Mouse (Mus musculus) hindbrain, embryonic 13.5 days (tissue): ENCODE data around the gene Nfib. TPM values are rescaled to one million over a fixed set of nuclear protein-coding genes. Genes with fewer than 3 reads are reported as not detected.

Source experiments
- ATAC-seq: fragments of 200-750 bp; cut with Nextera tagmentation; 2 replicates; pipeline ENCODE4 v1.8.0; 2017; ENCODE audit warnings: moderate TSS enrichment; ENCODE audit not compliant: low FRiP score
- H3K27ac ChIP-seq: fragments of 300-500 bp; sonication (generic); 2 replicates; pipeline ENCODE4 v1.5.1; 2015; ENCODE audit warnings: inconsistent platforms, mild to moderate bottlenecking, moderate library complexity
- H3K27me3 ChIP-seq: fragments of 300-500 bp; sonication (generic); 2 replicates; pipeline ENCODE4 v1.6.1; 2015; ENCODE audit warnings: mild to moderate bottlenecking, inconsistent platforms
- H3K36me3 ChIP-seq: fragments of 300-500 bp; sonication (generic); 2 replicates; pipeline ENCODE4 v1.6.1; 2015; ENCODE audit warnings: mild to moderate bottlenecking, inconsistent platforms
- H3K4me1 ChIP-seq: fragments of 300-500 bp; sonication (generic); replicated peaks from 2 replicates; pipeline ENCODE4 v1.6.1; 2015; ENCODE audit warnings: inconsistent platforms
- H3K4me2 ChIP-seq: fragments of 300-500 bp; sonication (generic); 2 replicates; pipeline ENCODE4 v1.6.1; 2015; ENCODE audit warnings: inconsistent platforms, mild to moderate bottlenecking, moderate library complexity
- H3K4me3 ChIP-seq: fragments of 300-500 bp; sonication (generic); 2 replicates; pipeline ENCODE4 v1.5.1; 2015; ENCODE audit warnings: mild to moderate bottlenecking, inconsistent platforms
- H3K9ac ChIP-seq: fragments of 300-500 bp; sonication (generic); 2 replicates; pipeline ENCODE4 v1.6.1; 2015; ENCODE audit warnings: mild to moderate bottlenecking, inconsistent platforms
- H3K9me3 ChIP-seq: fragments of 300-500 bp; sonication (generic); 2 replicates; pipeline ENCODE4 v1.6.1; 2016; ENCODE audit warnings: inconsistent platforms
- WGBS: fragments of 180-500 bp; shearing (Covaris S2); methylation state at CpG from one replicate; pipeline ENCODE4 v1.1.7; 2015; 5-methylcytosine and 5-hydroxymethylcytosine counted together
- polyA plus RNA-seq: library from polyadenylated mRNA; unstranded; fragments of >200 nt; fragmentation: Nextera tagmentation; extraction: Ambion mirVana; gene quantifications from 2 replicates; pipeline ENCODE4 v1.2.1, GENCODE M21; 2015

The Nfib gene
- polyA plus RNA-seq, 1 experiment from 2014 or later = 107 TPM

DNA sequence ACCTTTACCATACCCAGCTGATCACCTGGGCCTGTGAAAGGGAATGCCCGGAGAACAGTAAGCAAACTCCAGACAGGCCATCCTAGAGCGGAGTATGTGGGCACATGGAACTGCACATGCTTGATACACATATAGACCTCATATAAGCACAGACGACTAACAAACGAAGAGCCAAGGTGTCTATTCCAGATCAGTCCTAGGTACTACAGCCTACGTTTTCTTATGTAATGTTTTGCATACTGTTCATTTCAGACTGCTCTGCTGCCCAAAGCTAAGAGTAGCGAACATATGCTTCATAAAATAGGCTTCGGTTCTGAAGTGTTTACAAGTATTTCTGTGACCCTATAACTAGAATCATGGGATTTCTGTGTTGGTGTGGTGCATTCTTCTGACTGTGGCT is 386.2 kb downstream of the Nfib start:
- 84% methylated on average over 7 of the region's 7 CpGs for WGBS
- no peaks in the 10 kb centered on the region for H3K27me3 ChIP-seq

DNA sequence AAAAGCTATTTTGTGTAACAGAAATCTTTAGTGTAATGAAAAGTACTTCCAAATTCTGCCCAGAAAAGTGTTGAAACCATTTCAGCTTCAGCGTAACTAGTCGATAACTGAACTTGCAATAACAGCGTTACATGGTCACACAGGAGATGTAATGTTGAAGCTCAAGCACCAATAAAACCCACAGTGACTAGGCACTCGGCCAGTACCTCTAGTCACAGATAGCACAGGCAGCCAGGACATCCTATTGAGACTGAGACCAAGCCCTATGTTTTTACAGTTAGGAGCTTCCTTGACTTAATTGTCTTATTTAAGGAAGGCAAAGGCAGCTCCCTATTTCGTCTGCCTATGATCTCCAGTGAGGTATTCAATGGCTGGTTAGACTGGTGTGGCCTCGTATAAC is 389.4 kb downstream of the Nfib start:
- Histone ChIP-seq H3K9me3 (no peaks in the 10 kb centered on the region), H3K4me2 (no peak overlapping the region), H3K4me1 (peaks cover 4% of the 10 kb centered on the region; the same call in 1 of the 2 replicates), H3K27ac (no peak overlapping the region), H3K4me3 (no peak overlapping the region), H3K9ac (no peak overlapping the region), H3K36me3 (peaks cover 4% of the 10 kb centered on the region; the same call in 1 of the 2 replicates), H3K27me3 (no peaks in the 10 kb centered on the region)
- 85% methylated on average over 6 of the region's 6 CpGs for WGBS
- ATAC-seq = no peak

More for the DNA sequence above, 386.2 kb downstream of the Nfib start:
- Histone ChIP-seq H3K4me2 (no peak overlapping the region), H3K4me1 (peaks cover 4% of the 10 kb centered on the region; the same call in 1 of the 2 replicates), H3K9ac (no peak overlapping the region), H3K4me3 (no peak overlapping the region), H3K9me3 (no peaks in the 10 kb centered on the region), H3K36me3 (peaks cover 14% of the 10 kb centered on the region; the same call in 1 of the 2 replicates), H3K27ac (no peak overlapping the region)
- no peak for ATAC-seq

DNA sequence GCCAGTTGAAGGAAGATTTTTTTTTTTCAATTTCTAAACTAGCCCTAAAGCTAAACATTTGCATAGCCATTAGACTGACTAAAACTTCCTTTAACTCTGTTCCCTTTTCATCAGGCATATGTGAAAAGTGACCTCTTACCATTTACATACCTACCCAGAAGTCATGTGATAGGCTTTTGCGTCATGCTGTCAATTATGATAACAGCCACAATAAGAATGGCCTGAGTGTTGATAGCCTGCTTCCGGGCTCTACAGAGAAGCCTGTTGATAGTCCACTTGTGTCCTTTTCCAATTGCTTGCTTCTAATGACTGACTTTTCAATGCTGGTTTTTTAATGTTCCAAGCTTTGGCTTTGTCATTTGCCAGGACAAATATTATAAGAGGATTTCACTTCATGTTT is 389.8 kb downstream of the Nfib start:
- no peak overlapping the region for H3K9ac ChIP-seq
- no peak overlapping the region for H3K27ac ChIP-seq
- H3K4me3 ChIP-seq = no peak overlapping the region
- 77% methylated on average over 2 of the region's 2 CpGs for WGBS
- H3K4me1 ChIP-seq = peaks cover 4% of the 10 kb centered on the region; the same call in 1 of the 2 replicates
- no peak overlapping the region for H3K4me2 ChIP-seq
- no peaks in the 10 kb centered on the region for H3K9me3 ChIP-seq
- H3K36me3 ChIP-seq = peaks cover 4% of the 10 kb centered on the region; the same call in 1 of the 2 replicates
- no peak for ATAC-seq
- no peaks in the 10 kb centered on the region for H3K27me3 ChIP-seq

DNA sequence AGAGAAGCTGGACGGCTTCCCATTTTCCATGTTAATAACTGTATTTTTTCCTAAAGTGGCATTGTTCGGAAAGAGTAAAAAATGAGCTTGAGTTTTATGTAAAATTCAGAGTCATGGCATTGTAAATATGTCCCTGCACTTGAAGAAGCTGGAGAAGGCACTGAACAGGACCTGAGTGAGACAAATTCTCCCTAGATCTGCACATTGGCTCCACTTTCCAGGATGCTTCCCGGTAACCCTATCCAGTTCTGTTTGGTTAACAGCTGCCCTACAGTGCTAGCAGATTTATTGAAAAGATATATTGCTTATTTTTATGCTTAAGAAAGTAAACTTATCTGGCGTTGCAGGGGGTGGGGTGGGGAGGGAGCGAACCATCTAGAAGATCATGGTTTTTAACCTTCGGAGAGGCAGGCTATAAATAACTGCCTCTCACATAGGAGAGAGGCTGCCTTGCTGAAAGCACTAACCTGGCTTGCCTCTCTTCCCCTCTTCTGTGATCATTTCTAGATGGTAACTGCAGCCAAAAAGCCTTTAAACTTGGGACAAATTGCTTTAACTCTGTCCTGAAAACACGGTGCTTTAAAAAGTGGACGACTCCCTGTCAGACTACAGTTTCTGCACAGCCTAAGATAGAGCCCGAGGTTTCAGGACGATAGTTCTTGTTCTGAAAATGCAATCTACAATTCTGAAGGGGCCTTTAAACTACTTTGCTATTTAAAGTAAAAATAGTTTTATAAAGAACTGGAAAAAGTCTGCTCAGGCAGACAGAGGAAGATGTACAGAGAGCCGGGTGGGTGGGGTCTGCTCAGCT is 394.4 kb downstream of the Nfib start:
- 83% methylated on average over 11 of the region's 11 CpGs for WGBS
- H3K27ac ChIP-seq = no peak overlapping the region
- no peak overlapping the region for H3K9ac ChIP-seq
- H3K4me1 ChIP-seq = peaks cover 8% of the 10 kb centered on the region; the same call in 1 of the 2 replicates
- peaks cover 11% of the 10 kb centered on the region for H3K36me3 ChIP-seq
- no peaks in the 10 kb centered on the region for H3K27me3 ChIP-seq
- no peak for ATAC-seq
- no peak overlapping the region for H3K4me3 ChIP-seq
- H3K4me2 ChIP-seq = no peak overlapping the region
- H3K9me3 ChIP-seq = no peaks in the 10 kb centered on the region

DNA sequence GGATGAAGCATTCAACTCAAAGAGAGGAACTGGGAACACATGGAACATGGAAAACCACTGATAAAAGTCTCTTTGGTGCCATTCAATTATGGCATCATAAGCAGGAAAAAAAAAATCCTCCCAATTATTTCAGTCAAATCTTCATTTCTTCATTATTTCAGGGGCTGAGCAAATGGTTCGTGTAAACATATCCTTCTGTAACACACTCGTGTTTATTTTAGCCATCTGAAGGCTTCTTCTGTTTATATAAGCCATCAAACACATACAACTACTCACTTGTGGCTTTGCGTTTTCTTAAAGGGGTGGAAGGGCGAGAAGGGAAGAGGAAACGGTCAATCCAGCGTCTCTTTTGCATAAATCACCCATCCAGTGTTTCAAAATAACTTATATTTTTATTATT is 399.5 kb downstream of the Nfib start:
- Histone ChIP-seq H3K4me2 (no peak overlapping the region), H3K4me3 (no peak overlapping the region), H3K9me3 (no peaks in the 10 kb centered on the region), H3K36me3 (peaks cover 11% of the 10 kb centered on the region), H3K27me3 (no peaks in the 10 kb centered on the region), H3K4me1 (peaks cover 42% of the 10 kb centered on the region), H3K9ac (no peak overlapping the region), H3K27ac (peak overlapping the region; percentile 82)
- no peak for ATAC-seq
- 78% methylated on average over 6 of the region's 6 CpGs for WGBS

GRCm38 (mm10) chr4:82304148-82304871 is 401.2 kb downstream of the Nfib start:
- Histone ChIP-seq H3K36me3 (peaks cover 10% of the 10 kb centered on the region), H3K9ac (no peak overlapping the region), H3K4me1 (peaks cover 42% of the 10 kb centered on the region), H3K4me2 (peak overlapping the region; percentile 26; the same call in 1 of the 2 replicates), H3K27ac (peak overlapping the region; percentile 82), H3K4me3 (no peak overlapping the region), H3K9me3 (no peaks in the 10 kb centered on the region), H3K27me3 (no peaks in the 10 kb centered on the region)
- WGBS = 4% methylated on average over 17 of the region's 17 CpGs
- ATAC-seq = peak; percentile 62

GRCm38 (mm10) chr4:82303362-82303900 is 402.1 kb downstream of the Nfib start:
- Histone ChIP-seq H3K27ac (peak overlapping the region; percentile 68), H3K9ac (no peak overlapping the region), H3K4me1 (peaks cover 42% of the 10 kb centered on the region), H3K4me3 (no peak overlapping the region), H3K9me3 (no peaks in the 10 kb centered on the region), H3K36me3 (peaks cover 6% of the 10 kb centered on the region; the same call in 1 of the 2 replicates), H3K4me2 (no peak overlapping the region), H3K27me3 (no peaks in the 10 kb centered on the region)
- peak; percentile 43; the same call in 1 of the 2 replicates for ATAC-seq
- WGBS = 17% methylated on average over 3 of the region's 3 CpGs

GRCm38 (mm10) chr4:82302901-82303300 is 402.6 kb downstream of the Nfib start:
- 52% methylated on average over 6 of the region's 6 CpGs for WGBS
- H3K27ac ChIP-seq = peak overlapping the region; percentile 68; the same call in 1 of the 2 replicates

DNA sequence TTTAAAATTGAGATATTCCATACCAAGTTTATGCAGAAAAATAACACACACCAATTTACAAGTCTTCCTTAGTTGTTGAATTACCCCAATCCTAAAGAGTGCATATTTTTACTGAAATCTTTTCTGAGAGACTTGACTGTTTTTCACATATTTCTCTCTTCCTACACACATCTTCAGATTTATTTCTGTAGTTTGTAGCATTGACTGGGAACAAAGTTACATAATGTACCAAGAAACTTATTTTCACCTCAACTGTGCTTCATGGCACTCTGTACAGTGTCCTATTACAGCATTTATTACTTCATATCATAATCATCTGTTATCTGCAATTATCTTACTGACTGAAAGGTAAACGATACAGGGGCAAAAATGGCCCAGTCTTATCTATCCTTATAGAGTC is 406.9 kb downstream of the Nfib start:
- no peak for ATAC-seq
- WGBS = 92% methylated on average over 1 of the region's 1 CpGs
- H3K9me3 ChIP-seq = no peaks in the 10 kb centered on the region
- no peak overlapping the region for H3K4me3 ChIP-seq
- H3K36me3 ChIP-seq = peaks cover 3% of the 10 kb centered on the region; the same call in 1 of the 2 replicates
- no peak overlapping the region for H3K9ac ChIP-seq
- H3K27me3 ChIP-seq = no peaks in the 10 kb centered on the region
- peaks cover 12% of the 10 kb centered on the region; the same call in 1 of the 2 replicates for H3K4me1 ChIP-seq
- H3K27ac ChIP-seq = no peak overlapping the region
- no peak overlapping the region for H3K4me2 ChIP-seq

More at GRCm38 (mm10) chr4:82302901-82303300, 402.6 kb downstream of the Nfib start:
- ATAC-seq = no peak
- Histone ChIP-seq H3K9me3 (no peaks in the 10 kb centered on the region), H3K36me3 (peaks cover 2% of the 10 kb centered on the region; the same call in 1 of the 2 replicates), H3K27me3 (no peaks in the 10 kb centered on the region), H3K9ac (no peak overlapping the region), H3K4me2 (no peak overlapping the region), H3K4me1 (peaks cover 42% of the 10 kb centered on the region), H3K4me3 (no peak overlapping the region)

DNA sequence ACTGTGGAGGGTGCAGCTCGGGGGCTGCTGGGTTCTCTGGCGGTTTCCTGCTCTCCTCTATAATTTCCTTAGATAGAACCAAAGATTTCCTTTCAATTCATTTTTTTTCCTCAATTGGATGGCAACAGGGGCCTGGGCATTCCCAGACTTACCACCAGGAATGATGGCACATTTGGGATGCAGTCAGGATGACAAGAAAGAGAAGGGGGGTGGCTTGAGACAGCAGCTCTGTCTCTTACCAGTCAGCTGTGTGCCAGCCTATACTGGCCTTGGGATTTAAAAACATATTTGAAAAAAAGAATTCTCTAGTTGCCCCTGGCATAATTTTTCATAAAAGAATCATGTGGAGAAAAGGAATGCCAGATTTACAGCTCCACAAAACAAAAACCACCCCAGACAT is 408.0 kb downstream of the Nfib start:
- no peak for ATAC-seq
- H3K4me2 ChIP-seq = no peak overlapping the region
- no peaks in the 10 kb centered on the region for H3K9me3 ChIP-seq
- no peak overlapping the region for H3K4me3 ChIP-seq
- H3K27ac ChIP-seq = peak overlapping the region; percentile 30; the same call in 1 of the 2 replicates
- 83% methylated on average over 2 of the region's 2 CpGs for WGBS
- H3K4me1 ChIP-seq = peaks cover 15% of the 10 kb centered on the region
- H3K27me3 ChIP-seq = no peaks in the 10 kb centered on the region
- no peak overlapping the region for H3K9ac ChIP-seq
- H3K36me3 ChIP-seq = peaks cover 3% of the 10 kb centered on the region; the same call in 1 of the 2 replicates

- H3K36me3 ChIP-seq = peaks cover 3% of the 10 kb centered on the region; the same call in 1 of the 2 replicates
- H3K4me2 ChIP-seq = no peak overlapping the region
- no peak overlapping the region for H3K9ac ChIP-seq
- H3K9me3 ChIP-seq = no peaks in the 10 kb centered on the region
- ATAC-seq = no peak
- peaks cover 10% of the 10 kb centered on the region; the same call in 1 of the 2 replicates for H3K4me1 ChIP-seq
- no peak overlapping the region for H3K4me3 ChIP-seq
- H3K27me3 ChIP-seq = no peaks in the 10 kb centered on the region
- WGBS = 67% methylated on average over 1 of the region's 1 CpGs
- H3K27ac ChIP-seq = no peak overlapping the region
Observed at GRCm38 (mm10) chr4:82294066-82294465, 411.5 kb downstream of the Nfib start.
